Mouse (Mus musculus): ENCODE measurements around the gene Nxn.

DNA sequence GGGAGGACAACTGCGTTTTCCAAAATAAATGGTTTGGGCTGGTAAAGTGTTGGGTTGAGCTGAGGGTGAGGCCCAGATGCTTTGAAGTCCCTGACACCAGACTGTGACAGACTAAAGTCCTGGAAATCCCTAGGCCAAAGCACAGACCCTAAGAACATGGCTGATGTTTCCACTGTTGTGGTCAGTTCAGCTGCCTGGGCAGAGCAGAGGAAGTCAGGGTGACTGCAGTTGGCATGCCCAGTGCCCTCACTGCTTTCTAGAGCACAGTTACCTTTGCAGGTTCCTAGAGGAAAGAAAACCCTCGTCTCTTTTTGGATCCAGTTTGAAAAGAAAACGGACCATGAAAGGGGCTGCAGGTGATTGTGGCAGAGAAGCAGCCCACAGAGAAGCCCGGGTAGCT, 141.6 kb downstream of the Nxn start:
- TF ChIP-seq CTCF (IDR thresholded peaks at IDR 0.05; ENCODE audit: extremely low read depth, insufficient read length, insufficient replicate concordance, low read depth, low read length) (no peak), POLR2A (IDR thresholded peaks at IDR 0.05; ENCODE audit: low read depth, low read length) (no peak)
